Mouse (Mus musculus) neural tube, embryonic 12.5 days (tissue): ENCODE results near the gene Rcn3. TPM values are rescaled to one million over a fixed set of nuclear protein-coding genes. Genes with fewer than 3 reads are reported as not detected.
"Not testable (repeated sequence)": the region's sequence is repeated elsewhere in the genome, so short reads cannot be mapped to it uniquely, and the experiment has no call there.

Source experiments
- ATAC-seq: fragments of 200-750 bp; cut with Nextera tagmentation; 2 replicates; pipeline ENCODE4 v1.8.0; 2017; ENCODE audit warnings: low read depth, mild to moderate bottlenecking, moderate TSS enrichment, moderate library complexity; ENCODE audit not compliant: low FRiP score
- H3K27ac ChIP-seq: fragments of 300-500 bp; sonication (generic); 2 replicates; pipeline ENCODE4 v1.5.1; 2016
- H3K27me3 ChIP-seq: fragments of 300-500 bp; sonication (generic); replicated peaks from 2 replicates; pipeline ENCODE4 v1.6.1; 2016; ENCODE audit warnings: mild to moderate bottlenecking
- H3K36me3 ChIP-seq: fragments of 300-500 bp; sonication (generic); 2 replicates; pipeline ENCODE4 v1.6.1; 2016; ENCODE audit warnings: mild to moderate bottlenecking
- H3K4me1 ChIP-seq: fragments of 300-500 bp; sonication (generic); 2 replicates; pipeline ENCODE4 v1.6.1; 2016
- H3K4me2 ChIP-seq: fragments of 300-500 bp; sonication (generic); replicated peaks from 2 replicates; pipeline ENCODE4 v1.6.1; 2016; ENCODE audit warnings: mild to moderate bottlenecking
- H3K4me3 ChIP-seq: fragments of 300-500 bp; sonication (generic); 2 replicates; pipeline ENCODE4 v1.5.1; 2016
- H3K9ac ChIP-seq: fragments of 300-500 bp; sonication (generic); 2 replicates; pipeline ENCODE4 v1.6.1; 2016; ENCODE audit warnings: mild to moderate bottlenecking
- H3K9me3 ChIP-seq: fragments of 300-500 bp; sonication (generic); 2 replicates; pipeline ENCODE4 v1.6.1; 2016; ENCODE audit warnings: mild to moderate bottlenecking
- WGBS: fragments of 180-500 bp; shearing (Covaris S2); methylation state at CpG from one replicate; pipeline ENCODE4 v1.1.7; 2016; 5-methylcytosine and 5-hydroxymethylcytosine counted together
- polyA plus RNA-seq: library from polyadenylated mRNA; unstranded; fragments of >200 nt; fragmentation: Nextera tagmentation; extraction: Ambion mirVana; gene quantifications from 2 replicates; pipeline ENCODE4 v1.2.1, GENCODE M21; 2016

Gene Rcn3
- polyA plus RNA-seq, 1 experiment from 2014 or later = 125 TPM

DNA sequence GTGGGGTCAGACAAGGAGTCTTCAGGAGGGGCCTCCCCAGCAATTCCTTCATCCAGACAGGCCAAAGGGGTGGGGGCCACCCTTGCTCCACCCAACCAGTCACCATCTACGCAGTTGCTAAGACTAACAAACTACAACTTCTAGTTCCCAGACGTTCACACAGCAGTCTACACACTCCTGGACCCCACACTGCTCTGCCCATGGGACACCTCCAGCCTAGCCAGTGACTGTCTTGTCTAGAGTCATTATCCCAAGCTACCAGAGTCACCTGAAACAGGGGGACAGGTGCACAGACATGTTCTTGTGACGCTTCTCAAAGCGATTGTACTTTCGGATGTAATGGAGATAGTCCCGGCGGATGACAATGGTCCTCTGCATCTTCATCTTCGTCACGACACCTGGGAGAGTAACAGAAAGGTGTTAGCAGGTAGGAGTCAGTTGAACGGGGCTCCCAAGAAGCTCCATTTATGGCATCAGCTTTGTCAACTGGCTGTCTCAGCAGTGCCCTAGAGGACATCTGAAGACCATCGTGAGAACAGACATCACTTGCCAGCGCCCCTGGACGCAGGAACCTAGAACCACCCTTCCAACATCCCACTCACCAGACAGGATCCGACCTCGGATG lies 30.7 kb upstream of the Rcn3 start:
- no peaks in the 10 kb centered on the region for H3K9me3 ChIP-seq
- 87% methylated on average over 15 of the region's 15 CpGs for WGBS
- peak overlapping the region; percentile 97 for H3K9ac ChIP-seq
- peaks cover 68% of the 10 kb centered on the region for H3K36me3 ChIP-seq
- no peak overlapping the region for H3K27ac ChIP-seq
- peak overlapping the region; percentile 92 for H3K4me3 ChIP-seq
- ATAC-seq = no peak
- H3K27me3 ChIP-seq = no peaks in the 10 kb centered on the region
- peaks cover 35% of the 10 kb centered on the region for H3K4me1 ChIP-seq
- H3K4me2 ChIP-seq = peak overlapping the region; percentile 78

DNA sequence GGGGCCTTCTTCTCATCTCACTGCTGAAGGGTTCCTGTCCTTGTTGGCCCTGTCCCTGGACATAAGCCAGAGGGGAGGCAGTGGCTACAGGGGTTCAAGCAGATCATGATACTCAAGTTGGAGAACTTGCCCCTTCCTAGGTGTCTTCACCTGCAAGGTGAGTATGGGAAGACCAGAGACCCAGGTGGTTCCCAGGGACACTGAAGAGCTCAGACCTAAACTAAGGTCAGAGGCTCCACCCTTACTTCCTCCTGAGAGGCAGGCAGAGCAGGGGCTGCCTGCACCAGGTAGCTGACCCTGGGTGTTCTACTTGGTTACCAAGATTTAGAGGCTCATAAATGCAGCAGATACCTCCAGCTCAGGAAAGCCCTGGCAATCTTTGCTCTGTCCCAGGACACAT lies 29.9 kb upstream of the Rcn3 start:
- Histone ChIP-seq H3K36me3 (peaks cover 62% of the 10 kb centered on the region), H3K9me3 (no peaks in the 10 kb centered on the region), H3K9ac (no peak overlapping the region), H3K27ac (no peak overlapping the region), H3K27me3 (no peaks in the 10 kb centered on the region), H3K4me2 (peak overlapping the region; percentile 16), H3K4me1 (peaks cover 29% of the 10 kb centered on the region), H3K4me3 (no peak overlapping the region)
- ATAC-seq = no peak

- peak overlapping the region; percentile 16 for H3K4me2 ChIP-seq
- no peak overlapping the region for H3K9ac ChIP-seq
- no peak overlapping the region for H3K4me3 ChIP-seq
- peaks cover 24% of the 10 kb centered on the region for H3K4me1 ChIP-seq
- H3K27me3 ChIP-seq = no peaks in the 10 kb centered on the region
- WGBS = 76% methylated on average over 8 of the region's 8 CpGs
- peaks cover 57% of the 10 kb centered on the region for H3K36me3 ChIP-seq
- no peak overlapping the region for H3K27ac ChIP-seq
- no peak for ATAC-seq
- H3K9me3 ChIP-seq = no peaks in the 10 kb centered on the region
These were observed 29.4 kb upstream of the Rcn3 start for GRCm38 (mm10) chr7:45121404-45121803.

GRCm38 (mm10) chr7:45119780-45120709 lies 28.0 kb upstream of the Rcn3 start:
- Histone ChIP-seq H3K27ac (no peak overlapping the region), H3K4me3 (no peak overlapping the region), H3K4me2 (no peak overlapping the region), H3K36me3 (peaks cover 43% of the 10 kb centered on the region), H3K9me3 (no peaks in the 10 kb centered on the region), H3K9ac (no peak overlapping the region), H3K27me3 (no peaks in the 10 kb centered on the region), H3K4me1 (peaks cover 19% of the 10 kb centered on the region)
- no peak for ATAC-seq
- WGBS = 82% methylated on average over 5 of the region's 5 CpGs

- Histone ChIP-seq H3K4me1 (peaks cover 13% of the 10 kb centered on the region), H3K27ac (no peak overlapping the region)
These were observed 26.3 kb upstream of the Rcn3 start for GRCm38 (mm10) chr7:45118336-45118735.

DNA sequence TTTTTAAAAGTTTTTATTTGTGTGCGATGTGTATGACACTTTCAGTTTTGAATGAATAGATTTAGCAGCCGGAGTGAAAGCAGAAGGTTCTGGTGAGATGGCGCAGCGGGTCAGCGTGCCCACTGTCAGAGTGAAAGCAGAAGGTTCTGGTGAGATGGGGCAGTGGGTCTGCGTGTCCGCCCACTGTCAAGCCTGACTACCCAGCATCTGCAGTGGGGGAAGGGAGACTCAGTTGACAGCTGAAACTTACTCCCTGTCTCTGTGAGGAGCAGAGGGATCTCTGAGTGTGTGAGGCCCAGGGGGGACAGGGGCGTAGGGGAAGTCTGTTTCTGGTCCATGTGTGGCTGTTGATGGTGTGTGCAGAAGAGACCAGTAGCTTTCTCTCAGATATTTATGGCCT lies 25.5 kb upstream of the Rcn3 start:
- Histone ChIP-seq H3K27me3 (no peaks in the 10 kb centered on the region), H3K9ac (no peak overlapping the region), H3K4me1 (peaks cover 5% of the 10 kb centered on the region), H3K4me3 (no peak overlapping the region), H3K4me2 (no peak overlapping the region), H3K36me3 (peaks cover 37% of the 10 kb centered on the region), H3K9me3 (no peaks in the 10 kb centered on the region), H3K27ac (no peak overlapping the region)
- no peak for ATAC-seq
- WGBS = 86% methylated on average over 8 of the region's 8 CpGs

More at GRCm38 (mm10) chr7:45118336-45118735, 26.3 kb upstream of the Rcn3 start:
- 91% methylated on average over 6 of the region's 6 CpGs for WGBS
- Histone ChIP-seq H3K9ac (no peak overlapping the region), H3K27me3 (no peaks in the 10 kb centered on the region), H3K9me3 (no peaks in the 10 kb centered on the region), H3K4me3 (no peak overlapping the region), H3K4me2 (no peak overlapping the region), H3K36me3 (peaks cover 42% of the 10 kb centered on the region)
- ATAC-seq = no peak

- Histone ChIP-seq H3K4me2 (no peak overlapping the region), H3K4me3 (no peak overlapping the region), H3K27me3 (no peaks in the 10 kb centered on the region), H3K9ac (no peak overlapping the region), H3K27ac (no peak overlapping the region), H3K9me3 (no peaks in the 10 kb centered on the region), H3K4me1 (no peaks in the 10 kb centered on the region), H3K36me3 (no peaks in the 10 kb centered on the region; the same call in 1 of the 2 replicates)
- ATAC-seq = no peak
- 88% methylated on average over 2 of the region's 2 CpGs for WGBS
These were observed 21.5 kb upstream of the Rcn3 start for GRCm38 (mm10) chr7:45113476-45113875.

DNA sequence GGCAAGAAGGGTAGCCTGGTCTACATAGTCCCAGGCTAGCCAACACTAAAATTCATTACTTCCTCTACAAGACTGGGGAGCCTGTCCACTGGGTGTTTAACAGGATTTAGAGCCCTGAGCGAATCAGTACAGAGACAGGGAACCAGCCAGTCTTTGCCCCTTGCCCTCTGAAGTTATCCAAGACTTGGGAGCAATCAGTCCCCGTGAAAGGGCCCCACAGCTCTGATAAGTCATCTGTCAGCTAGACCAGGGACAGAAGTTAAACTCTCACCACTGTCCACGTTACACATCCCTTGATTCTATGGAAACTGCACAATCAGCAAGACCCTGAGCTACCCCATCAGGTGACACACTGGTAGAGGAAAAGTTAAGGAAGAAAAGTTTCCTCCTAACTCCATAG lies 20.5 kb upstream of the Rcn3 start:
- no peak for ATAC-seq
- WGBS = 80% methylated on average over 3 of the region's 3 CpGs

DNA sequence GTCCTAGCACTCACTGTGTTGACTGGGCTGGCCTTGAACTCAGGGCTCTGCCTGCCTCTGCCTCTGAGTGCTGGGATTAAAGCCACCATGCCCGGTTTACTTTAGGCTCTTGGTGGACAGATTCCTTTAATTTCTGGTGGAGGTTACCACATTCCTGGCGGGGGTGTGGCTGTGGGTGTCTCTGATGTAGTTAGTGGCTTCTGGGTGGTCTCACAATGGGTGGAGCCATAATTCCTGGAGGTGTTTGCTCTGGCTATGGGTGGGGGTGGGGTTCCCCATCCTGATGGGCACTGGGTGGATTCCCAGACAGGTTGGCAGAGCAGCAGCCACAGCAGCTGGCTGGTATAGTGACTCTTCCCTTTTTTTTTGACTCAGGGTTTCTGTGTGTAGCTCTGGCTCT lies 19.9 kb upstream of the Rcn3 start:
- no peaks in the 10 kb centered on the region for H3K36me3 ChIP-seq
- no peak for ATAC-seq
- no peak overlapping the region for H3K27ac ChIP-seq
- WGBS = 71% methylated on average over 2 of the region's 2 CpGs
- no peaks in the 10 kb centered on the region for H3K9me3 ChIP-seq
- H3K4me1 ChIP-seq = no peaks in the 10 kb centered on the region
- no peak overlapping the region for H3K4me3 ChIP-seq
- no peak overlapping the region for H3K9ac ChIP-seq
- no peak overlapping the region for H3K4me2 ChIP-seq
- H3K27me3 ChIP-seq = no peaks in the 10 kb centered on the region

More for the DNA sequence above, 20.5 kb upstream of the Rcn3 start:
- H3K36me3 ChIP-seq = no peaks in the 10 kb centered on the region; the same call in 1 of the 2 replicates
- H3K4me1 ChIP-seq = no peaks in the 10 kb centered on the region
- H3K9me3 ChIP-seq = no peaks in the 10 kb centered on the region
- H3K4me2 ChIP-seq = no peak overlapping the region
- no peak overlapping the region for H3K4me3 ChIP-seq
- no peak overlapping the region for H3K9ac ChIP-seq
- H3K27ac ChIP-seq = no peak overlapping the region
- no peaks in the 10 kb centered on the region for H3K27me3 ChIP-seq

GRCm38 (mm10) chr7:45110089-45110488 lies 18.1 kb upstream of the Rcn3 start:
- 95% methylated on average over 4 of the region's 4 CpGs for WGBS
- H3K27me3 ChIP-seq, H3K9me3 ChIP-seq, ATAC-seq, H3K4me1 ChIP-seq, H3K27ac ChIP-seq, H3K4me3 ChIP-seq, H3K9ac ChIP-seq, H3K4me2 ChIP-seq, H3K36me3 ChIP-seq: not testable (repeated sequence)

DNA sequence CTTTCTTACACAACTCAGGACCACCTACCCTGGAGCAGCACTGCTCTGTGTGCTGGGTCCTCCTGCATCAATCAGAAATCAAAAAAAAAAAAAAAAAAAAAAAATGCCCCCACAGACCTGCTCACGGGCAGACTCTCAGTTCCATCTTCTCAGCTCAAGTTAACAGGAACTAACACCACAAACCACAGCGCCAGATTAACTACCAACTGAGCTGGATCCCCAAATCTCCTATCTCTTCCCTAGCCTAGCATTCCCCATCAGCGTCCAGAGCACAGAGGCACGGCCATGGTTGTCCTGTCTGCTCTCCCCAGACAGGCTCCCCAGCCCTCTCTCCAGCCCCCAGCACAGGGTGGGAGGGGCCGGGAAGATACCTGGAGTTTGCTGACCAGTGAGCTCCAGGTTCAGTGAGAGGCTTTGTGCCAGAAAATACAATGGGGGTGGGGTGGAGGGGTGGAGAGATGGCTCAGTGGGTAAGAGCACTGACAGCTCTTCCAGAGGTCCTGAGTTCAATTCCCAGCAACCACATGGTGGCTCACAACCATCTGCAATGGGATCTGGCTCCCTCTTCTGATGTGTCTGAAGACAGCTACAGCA lies 15.1 kb upstream of the Rcn3 start:
- ATAC-seq = no peak
- Histone ChIP-seq H3K27me3 (no peaks in the 10 kb centered on the region), H3K4me2 (no peak overlapping the region), H3K4me1 (peaks cover 7% of the 10 kb centered on the region; the same call in 1 of the 2 replicates), H3K36me3 (no peaks in the 10 kb centered on the region), H3K9ac (no peak overlapping the region), H3K9me3 (no peaks in the 10 kb centered on the region), H3K27ac (no peak overlapping the region), H3K4me3 (no peak overlapping the region)
- 54% methylated on average over 5 of the region's 5 CpGs for WGBS

DNA sequence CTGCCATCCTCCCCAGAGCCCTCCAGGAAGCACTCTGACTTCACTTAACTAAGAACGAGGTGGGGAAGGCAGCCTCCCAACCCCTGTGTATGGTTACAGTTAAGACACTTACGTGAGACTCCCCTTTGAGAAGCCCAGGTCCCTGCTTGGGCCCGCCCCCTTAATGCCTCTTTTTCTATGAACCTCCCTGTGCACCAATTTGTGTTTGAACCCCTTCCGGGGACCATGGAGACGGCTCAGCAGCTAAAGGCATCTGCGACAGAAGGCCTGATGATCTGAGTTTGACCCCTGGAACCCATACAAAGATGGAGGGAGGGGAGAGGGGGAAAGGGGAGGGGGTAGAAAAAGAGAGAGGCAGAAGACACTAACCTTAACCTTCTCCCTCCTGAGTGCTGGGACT lies 14.4 kb upstream of the Rcn3 start:
- Histone ChIP-seq H3K4me2 (0 out of 2 replicates have a peak overlapping the region, but pooled peaks have one; percentile 17), H3K4me3 (no peak overlapping the region), H3K36me3 (no peaks in the 10 kb centered on the region), H3K27ac (no peak overlapping the region), H3K9ac (no peak overlapping the region), H3K9me3 (no peaks in the 10 kb centered on the region), H3K4me1 (peaks cover 7% of the 10 kb centered on the region; the same call in 1 of the 2 replicates), H3K27me3 (no peaks in the 10 kb centered on the region)
- ATAC-seq = no peak
- WGBS = 25% methylated on average over 6 of the region's 6 CpGs
